Mouse (Mus musculus): ENCODE data around the gene Nexn.
A peak's percentile ranks its signal among the peaks of the same experiment; 100 is the strongest.
"Not testable (repeated sequence)": the region's sequence is repeated elsewhere in the genome, so short reads cannot be mapped to it uniquely, and the experiment has no call there.

The Nexn gene

GRCm38 (mm10) chr3:152235238-152235637 is 30.9 kb downstream of the Nexn start:
- DNase-seq (ENCODE audit: low spot score in 2 of 2), result no peak

GRCm38 (mm10) chr3:152231333-152232100 is 34.6 kb downstream of the Nexn start:
- DNase-seq (ENCODE audit: low spot score in 2 of 2), result no peak

- no peak for DNase-seq (ENCODE audit: low spot score in 2 of 2)
Observed at GRCm38 (mm10) chr3:152229271-152229670, 36.9 kb downstream of the Nexn start.

- no peak for DNase-seq (ENCODE audit: low spot score in 2 of 2)
Observed at GRCm38 (mm10) chr3:152228843-152229242, 37.3 kb downstream of the Nexn start.

GRCm38 (mm10) chr3:152225906-152226305 is 40.2 kb downstream of the Nexn start:
- no peak for DNase-seq (ENCODE audit: low spot score in 2 of 2)

- DNase-seq (ENCODE audit: low spot score in 2 of 2), result no peak
Observed at GRCm38 (mm10) chr3:152224918-152225317, 41.2 kb downstream of the Nexn start.

- DNase-seq (ENCODE audit: low spot score in 2 of 2), result no peak
Observed at GRCm38 (mm10) chr3:152213416-152213815, 52.7 kb downstream of the Nexn start.

GRCm38 (mm10) chr3:152211731-152212279 is 54.3 kb downstream of the Nexn start:
- DNase-seq (ENCODE audit: low spot score in 2 of 2), result peak; percentile 18 to 20

- DNase-seq (ENCODE audit: low spot score in 2 of 2), result peak; percentile 41 to 68
Observed at GRCm38 (mm10) chr3:152210728-152211391, 55.3 kb downstream of the Nexn start.

- DNase-seq (ENCODE audit: low spot score in 2 of 2), result peak; percentile 100
Observed at GRCm38 (mm10) chr3:152209967-152210634, 56.0 kb downstream of the Nexn start, which contains the start of the genes Dnajb4 and Fubp1. Dnajb4 (minus strand) TSS chr3:152210302. Fubp1 (plus strand) TSS chr3:152210422.

GRCm38 (mm10) chr3:152209177-152209966 is 56.8 kb downstream of the Nexn start:
- peak; percentile 42 to 58 for DNase-seq (ENCODE audit: low spot score in 2 of 2)

GRCm38 (mm10) chr3:152208096-152208885 is 57.9 kb downstream of the Nexn start:
- no peak for DNase-seq (ENCODE audit: low spot score in 2 of 2)

GRCm38 (mm10) chr3:152207156-152207555 is 59.0 kb downstream of the Nexn start:
- DNase-seq (ENCODE audit: low spot score in 2 of 2), result no peak

- DNase-seq (ENCODE audit: low spot score in 2 of 2), result no peak
Observed at GRCm38 (mm10) chr3:152204577-152204976, 61.6 kb downstream of the Nexn start.

GRCm38 (mm10) chr3:152203996-152204395 is 62.2 kb downstream of the Nexn start:
- no peak for DNase-seq (ENCODE audit: low spot score in 2 of 2)

- DNase-seq (ENCODE audit: low spot score in 2 of 2), result no peak
Observed at GRCm38 (mm10) chr3:152203411-152203810, 62.7 kb downstream of the Nexn start.

- DNase-seq (ENCODE audit: low spot score in 2 of 2), result no peak
Observed at GRCm38 (mm10) chr3:152202942-152203341, 63.2 kb downstream of the Nexn start.

GRCm38 (mm10) chr3:152201651-152202050 is 64.5 kb downstream of the Nexn start:
- no peak for DNase-seq (ENCODE audit: low spot score in 2 of 2)

GRCm38 (mm10) chr3:152201181-152201580 is 65.0 kb downstream of the Nexn start:
- DNase-seq (ENCODE audit: low spot score in 2 of 2), result no peak

- DNase-seq (ENCODE audit: low spot score in 2 of 2), result no peak
Observed at GRCm38 (mm10) chr3:152199125-152199524, 67.0 kb downstream of the Nexn start.

GRCm38 (mm10) chr3:152197246-152197645 is 68.9 kb downstream of the Nexn start:
- DNase-seq (ENCODE audit: low spot score in 2 of 2), result not testable (repeated sequence)

All from natural killer cell, adult 2 months (primary cell).